Mouse (Mus musculus): ENCODE measurements at regions not wholly inside any gene's neighbourhood (a gene's known extent, or its start where the extent isn't known, plus 50 kb on each side); places are given as distances from the start of the nearest gene placed in this dataset.

DNA sequence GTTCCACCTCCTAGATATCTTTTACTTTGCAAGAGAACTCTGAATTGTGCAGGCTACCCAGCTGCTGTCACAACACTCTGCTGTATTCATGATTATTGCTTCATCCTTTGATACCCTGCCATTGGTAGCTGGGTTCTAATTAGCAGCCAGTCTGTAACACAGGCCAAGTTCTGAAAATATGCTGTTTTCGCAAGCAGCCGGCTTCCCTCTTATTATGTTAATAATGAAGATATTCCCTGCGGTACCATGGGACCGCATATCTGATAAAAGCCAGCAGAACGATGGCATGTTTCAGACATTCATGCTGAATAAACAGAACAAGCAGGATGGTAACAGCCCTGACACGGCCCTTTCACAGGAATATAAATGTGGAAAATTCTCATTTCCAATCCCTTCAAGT lies 235.6 kb downstream of the Galc start:
- TF ChIP-seq CTCF (IDR thresholded peaks at IDR 0.05; ENCODE audit: low read depth) (no peak), EP300 (IDR thresholded peaks at IDR 0.05; ENCODE audit: low read depth) (no peak)
